Mouse (Mus musculus): ENCODE data around the gene Cacng7. TPM values are rescaled to one million over a fixed set of nuclear protein-coding genes. Genes with fewer than 3 reads are reported as not detected.

The Cacng7 gene
- polyA plus RNA-seq, 1 experiment from 2014 or later = 0.25 TPM

GRCm38 (mm10) chr7:3300891-3301627 lies 31.7 kb upstream of the Cacng7 start:
- 60% methylated on average over 8 of the region's 8 CpGs for WGBS
- Histone ChIP-seq H3K9ac (replicated peaks; ENCODE audit: low read depth) (no peak overlapping the region), H3K4me3 (ENCODE audit: low read depth, low read length) (no peak overlapping the region), H3K4me2 (replicated peaks; ENCODE audit: low read depth, low read length) (no peak overlapping the region), H3K9me3 (ENCODE audit: low read length) (no peaks in the 10 kb centered on the region), H3K27ac (ENCODE audit: low read length) (peak overlapping the region; percentile 33; the same call in 1 of the 2 replicates), H3K4me1 (ENCODE audit: insufficient read depth, low read depth, low read length) (peaks cover 17% of the 10 kb centered on the region; the same call in 1 of the 2 replicates), H3K27me3 (replicated peaks; ENCODE audit: insufficient read depth, low read length) (peaks cover 13% of the 10 kb centered on the region; the same call in 1 of the 2 replicates), H3K36me3 (ENCODE audit: insufficient read depth, low read length) (peaks cover 24% of the 10 kb centered on the region)
- no peak for ATAC-seq
- TF ChIP-seq EP300 (IDR thresholded peaks at IDR 0.05) = no peak
- no peak for TF ChIP-seq CTCF (IDR thresholded peaks at IDR 0.05)
- DNase-seq (ENCODE audit: low spot score) = no peak

GRCm38 (mm10) chr7:3301628-3302555 lies 30.9 kb upstream of the Cacng7 start:
- Histone ChIP-seq H3K4me2 (replicated peaks; ENCODE audit: low read depth, low read length) (peak overlapping the region; percentile 54), H3K9ac (replicated peaks; ENCODE audit: low read depth) (0 out of 2 replicates have a peak overlapping the region, but pooled peaks have one; percentile 13), H3K4me3 (ENCODE audit: low read depth, low read length) (peak overlapping the region; percentile 31), H3K27ac (ENCODE audit: low read length) (no peak overlapping the region), H3K27me3 (replicated peaks; ENCODE audit: insufficient read depth, low read length) (peaks cover 13% of the 10 kb centered on the region; the same call in 1 of the 2 replicates), H3K4me1 (ENCODE audit: insufficient read depth, low read depth, low read length) (peaks cover 17% of the 10 kb centered on the region; the same call in 1 of the 2 replicates), H3K9me3 (ENCODE audit: low read length) (no peaks in the 10 kb centered on the region), H3K36me3 (ENCODE audit: insufficient read depth, low read length) (peaks cover 16% of the 10 kb centered on the region)
- ATAC-seq (peak; percentile 51), DNase-seq (ENCODE audit: low spot score) (peak; percentile 76)
- TF ChIP-seq EP300 (IDR thresholded peaks at IDR 0.05) (no peak), CTCF (IDR thresholded peaks at IDR 0.05) (no peak)
- whole genome bisulfite sequencing = 4% methylated on average over 33 of the region's 33 CpGs

GRCm38 (mm10) chr7:3302556-3303275 lies 30.0 kb upstream of the Cacng7 start:
- H3K27ac ChIP-seq (ENCODE audit: low read length) = no peak overlapping the region
- ATAC-seq = peak; percentile 40

GRCm38 (mm10) chr7:3303276-3303781 lies 29.4 kb upstream of the Cacng7 start:
- peaks cover 17% of the 10 kb centered on the region; the same call in 1 of the 2 replicates for H3K4me1 ChIP-seq (ENCODE audit: insufficient read depth, low read depth, low read length)
- DNase-seq (ENCODE audit: low spot score) = peak; percentile 57

More at GRCm38 (mm10) chr7:3302556-3303275, 30.0 kb upstream of the Cacng7 start:
- H3K4me2 ChIP-seq (replicated peaks; ENCODE audit: low read depth, low read length) = peak overlapping the region; percentile 54
- H3K9me3 ChIP-seq (ENCODE audit: low read length) = no peaks in the 10 kb centered on the region
- TF ChIP-seq EP300 (IDR thresholded peaks at IDR 0.05) (no peak), CTCF (IDR thresholded peaks at IDR 0.05) (peak; percentile 81)
- peaks cover 13% of the 10 kb centered on the region; the same call in 1 of the 2 replicates for H3K27me3 ChIP-seq (replicated peaks; ENCODE audit: insufficient read depth, low read length)
- WGBS = 4% methylated on average over 16 of the region's 16 CpGs
- DNase-seq (ENCODE audit: low spot score) = peak; percentile 79
- peak overlapping the region; percentile 31 for H3K4me3 ChIP-seq (ENCODE audit: low read depth, low read length)
- peaks cover 17% of the 10 kb centered on the region; the same call in 1 of the 2 replicates for H3K4me1 ChIP-seq (ENCODE audit: insufficient read depth, low read depth, low read length)
- H3K36me3 ChIP-seq (ENCODE audit: insufficient read depth, low read length) = peaks cover 8% of the 10 kb centered on the region; the same call in 1 of the 2 replicates
- H3K9ac ChIP-seq (replicated peaks; ENCODE audit: low read depth) = 0 out of 2 replicates have a peak overlapping the region, but pooled peaks have one; percentile 13

GRCm38 (mm10) chr7:3303789-3304188 lies 29.0 kb upstream of the Cacng7 start:
- no peak overlapping the region for H3K9ac ChIP-seq (replicated peaks; ENCODE audit: low read depth)
- H3K9me3 ChIP-seq (ENCODE audit: low read length) = no peaks in the 10 kb centered on the region
- no peak overlapping the region for H3K27ac ChIP-seq (ENCODE audit: low read length)
- peak overlapping the region; percentile 54 for H3K4me2 ChIP-seq (replicated peaks; ENCODE audit: low read depth, low read length)
- WGBS = 6% methylated on average over 12 of the region's 12 CpGs
- ATAC-seq (no peak), DNase-seq (ENCODE audit: low spot score) (no peak)
- no peaks in the 10 kb centered on the region for H3K36me3 ChIP-seq (ENCODE audit: insufficient read depth, low read length)
- H3K4me1 ChIP-seq (ENCODE audit: insufficient read depth, low read depth, low read length) = peaks cover 17% of the 10 kb centered on the region; the same call in 1 of the 2 replicates
- TF ChIP-seq EP300 (IDR thresholded peaks at IDR 0.05) (no peak), CTCF (IDR thresholded peaks at IDR 0.05) (no peak)
- peaks cover 13% of the 10 kb centered on the region; the same call in 1 of the 2 replicates for H3K27me3 ChIP-seq (replicated peaks; ENCODE audit: insufficient read depth, low read length)
- H3K4me3 ChIP-seq (ENCODE audit: low read depth, low read length) = peak overlapping the region; percentile 31

More at GRCm38 (mm10) chr7:3303276-3303781, 29.4 kb upstream of the Cacng7 start:
- ATAC-seq = peak; percentile 47
- Histone ChIP-seq H3K27ac (ENCODE audit: low read length) (no peak overlapping the region), H3K36me3 (ENCODE audit: insufficient read depth, low read length) (0 out of 2 replicates have a peak, but pooled peaks cover 3% of the 10 kb centered on the region), H3K4me3 (ENCODE audit: low read depth, low read length) (peak overlapping the region; percentile 31), H3K9me3 (ENCODE audit: low read length) (no peaks in the 10 kb centered on the region), H3K4me2 (replicated peaks; ENCODE audit: low read depth, low read length) (peak overlapping the region; percentile 54), H3K27me3 (replicated peaks; ENCODE audit: insufficient read depth, low read length) (peaks cover 13% of the 10 kb centered on the region; the same call in 1 of the 2 replicates), H3K9ac (replicated peaks; ENCODE audit: low read depth) (no peak overlapping the region)
- TF ChIP-seq EP300 (IDR thresholded peaks at IDR 0.05) (no peak), CTCF (IDR thresholded peaks at IDR 0.05) (no peak)
- WGBS = 2% methylated on average over 21 of the region's 29 CpGs
